Mouse (Mus musculus): ENCODE data around the gene Ap1b1. TPM values are rescaled to one million over a fixed set of nuclear protein-coding genes. Genes with fewer than 3 reads are reported as not detected.
"Not testable (repeated sequence)": the region's sequence is repeated elsewhere in the genome, so short reads cannot be mapped to it uniquely, and the experiment has no call there.

Ap1b1 gene
- total RNA-seq, 4 experiments from 2014 or later: 67.4 to 83.9 (median 73.4) TPM

DNA sequence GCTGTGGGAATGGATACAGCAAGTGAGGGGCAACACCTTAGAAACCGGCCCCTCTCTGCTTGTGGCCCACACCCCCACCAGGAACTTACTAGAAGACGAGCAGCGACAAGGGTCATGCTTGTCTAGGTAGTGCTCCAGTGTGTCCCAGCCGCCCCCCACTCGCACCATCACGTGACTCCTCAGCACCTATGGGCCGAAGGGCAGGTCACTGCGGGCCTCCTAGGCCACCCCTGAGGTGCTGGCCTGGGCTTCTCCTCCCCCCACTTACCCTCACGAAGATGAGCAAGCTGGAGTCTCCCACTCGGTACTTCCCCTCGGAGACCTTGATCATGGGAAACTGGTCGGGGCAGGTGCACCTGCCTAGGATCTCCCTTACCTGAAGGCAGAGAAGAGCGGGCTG lies 75.7 kb downstream of the Ap1b1 start:
- no peak for DNase-seq

DNA sequence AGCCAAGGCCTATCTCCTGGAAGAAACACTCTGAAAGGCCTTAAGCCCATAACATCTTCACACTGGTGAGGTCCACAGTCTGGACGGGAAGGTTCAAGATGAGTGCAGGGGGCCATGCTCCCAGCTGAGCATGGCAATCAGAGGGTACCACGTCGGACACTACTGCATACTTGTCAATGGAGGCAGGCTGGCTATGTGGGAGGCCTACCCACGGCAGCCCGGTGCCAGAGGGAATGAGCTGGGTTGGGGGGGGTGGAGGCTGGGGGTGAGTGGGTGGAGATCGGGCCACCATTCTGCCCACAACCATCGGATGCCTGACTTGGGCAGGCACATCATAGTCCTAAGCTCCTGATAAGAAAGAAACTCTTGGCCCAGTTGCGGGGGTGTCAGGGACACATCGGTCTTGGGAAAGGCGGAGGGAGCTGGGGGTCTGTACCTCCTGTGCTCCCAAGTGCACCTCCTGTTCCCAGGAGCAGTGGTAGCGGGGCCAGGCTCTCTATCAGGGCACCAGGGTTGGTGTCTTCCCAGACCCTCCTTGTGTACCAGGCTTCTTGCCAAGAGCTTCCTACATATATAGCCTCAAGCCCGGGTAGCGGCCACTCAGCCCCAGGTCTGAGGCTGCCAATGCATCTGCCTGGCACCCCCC lies 76.4 kb downstream of the Ap1b1 start:
- no peak for DNase-seq

DNA sequence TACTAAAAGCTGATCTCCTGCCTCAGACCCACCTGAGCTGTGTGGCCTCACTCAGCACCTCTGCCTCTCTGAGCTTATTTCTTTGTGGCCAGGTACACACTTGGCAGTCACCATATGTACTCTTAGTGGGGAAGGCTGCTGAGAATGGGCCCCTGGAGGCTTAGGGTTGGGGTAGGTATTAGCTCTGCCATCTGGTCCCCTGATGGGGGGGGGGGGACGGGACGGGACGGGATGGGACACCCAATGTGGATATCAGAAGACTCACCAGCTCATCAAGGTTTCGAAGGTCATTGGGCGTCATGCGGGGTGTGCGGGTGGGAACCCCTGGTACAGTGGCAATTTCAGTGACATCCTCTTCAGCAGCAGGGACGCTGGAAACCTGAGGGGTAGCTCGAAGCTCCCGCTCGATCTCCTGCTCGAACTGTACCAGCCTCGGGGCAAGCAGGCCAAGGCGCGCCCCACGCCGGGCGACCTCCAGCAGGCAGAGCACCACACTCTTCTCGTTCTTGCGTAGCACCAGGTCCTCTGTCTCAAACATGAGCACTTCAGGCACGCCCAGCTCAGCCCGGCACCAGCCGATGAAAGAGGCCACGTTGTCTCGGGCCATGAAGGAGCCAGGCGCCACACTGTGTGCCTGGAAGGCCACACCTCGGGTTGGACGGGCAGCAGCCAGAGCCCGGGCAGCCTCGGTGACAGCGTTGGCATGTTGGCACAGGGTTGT lies 77.1 kb downstream of the Ap1b1 start:
- no peak for DNase-seq

DNA sequence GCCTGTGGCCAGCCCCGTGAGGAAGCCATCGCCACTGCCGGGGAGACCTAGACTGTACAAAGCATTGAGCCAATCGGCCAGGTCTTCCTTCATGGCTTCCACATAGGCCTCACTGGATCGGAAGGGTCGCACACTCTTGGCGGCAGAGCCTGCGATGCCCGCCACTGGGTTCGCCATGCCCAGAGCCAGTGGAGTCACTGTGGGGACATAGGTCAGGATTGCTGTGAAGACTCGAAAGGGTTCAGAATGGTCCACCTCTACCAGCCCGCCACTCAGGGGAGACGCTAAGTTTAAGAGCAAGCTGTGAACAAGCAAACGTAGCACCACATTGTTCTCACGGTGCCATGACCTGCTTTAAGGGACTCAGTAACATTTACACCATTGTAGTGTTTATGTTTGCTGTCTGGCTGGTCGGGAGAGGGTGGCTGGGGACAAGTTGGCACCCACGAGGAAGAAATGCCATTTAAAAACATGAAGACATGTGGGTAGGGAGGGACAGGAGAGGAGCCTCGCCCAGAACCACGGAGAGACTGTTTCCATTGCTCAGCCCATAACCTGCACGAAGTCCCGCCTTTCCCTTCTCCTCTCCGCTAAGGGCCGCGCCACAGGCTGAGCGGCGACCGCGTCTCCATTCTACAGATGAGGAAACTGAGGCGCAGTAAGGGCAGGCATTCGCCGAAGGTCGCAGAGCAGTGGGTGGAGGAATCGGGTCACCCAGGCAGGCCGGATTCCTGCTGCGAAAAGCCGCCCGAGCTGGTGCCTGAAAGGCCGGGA lies 77.8 kb downstream of the Ap1b1 start:
- DNase-seq: no peak

DNA sequence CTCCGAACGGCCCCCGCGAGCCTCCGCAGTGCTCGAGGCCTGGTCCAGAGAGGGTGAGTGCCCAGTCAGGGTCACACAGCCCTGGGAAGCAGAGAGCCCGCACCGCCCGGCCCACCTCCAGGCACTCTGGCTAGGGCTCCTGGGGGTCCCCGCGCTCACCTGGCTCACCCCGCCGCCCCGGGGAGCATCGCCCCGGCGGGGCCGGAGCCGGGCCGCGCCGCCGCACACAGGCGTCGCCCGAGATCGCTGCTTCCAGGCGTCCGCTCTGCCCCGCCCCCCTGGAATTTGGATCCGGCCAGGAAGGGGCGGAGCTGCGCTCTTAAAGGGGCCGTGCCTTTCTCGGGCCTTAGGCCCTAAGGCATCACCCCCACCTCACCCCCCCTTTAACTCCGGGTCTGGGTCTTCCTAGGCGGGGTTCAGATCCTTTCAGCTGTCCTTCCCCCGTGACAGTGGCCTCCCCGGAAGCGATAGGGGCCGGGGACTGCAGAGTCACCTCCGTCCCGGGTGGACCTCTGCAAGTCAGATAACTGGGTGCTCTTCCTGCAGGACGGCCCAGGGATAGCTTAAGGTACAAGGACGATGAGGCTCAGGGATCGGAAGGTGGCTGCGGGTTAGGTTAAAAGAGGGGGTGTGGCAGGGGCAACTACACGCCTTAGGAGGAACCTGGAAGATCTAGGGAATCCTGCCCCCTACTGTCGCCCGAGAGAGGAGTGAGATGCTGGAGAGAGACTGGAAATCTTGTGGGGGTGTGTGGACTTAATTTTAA lies 78.6 kb downstream of the Ap1b1 start, which contains the start of gene Gas2l1:
Gene Gas2l1 (minus strand): TSS at position 272 of the 766 bp plus-strand sequence.
- peak; percentile 84 for DNase-seq

DNA sequence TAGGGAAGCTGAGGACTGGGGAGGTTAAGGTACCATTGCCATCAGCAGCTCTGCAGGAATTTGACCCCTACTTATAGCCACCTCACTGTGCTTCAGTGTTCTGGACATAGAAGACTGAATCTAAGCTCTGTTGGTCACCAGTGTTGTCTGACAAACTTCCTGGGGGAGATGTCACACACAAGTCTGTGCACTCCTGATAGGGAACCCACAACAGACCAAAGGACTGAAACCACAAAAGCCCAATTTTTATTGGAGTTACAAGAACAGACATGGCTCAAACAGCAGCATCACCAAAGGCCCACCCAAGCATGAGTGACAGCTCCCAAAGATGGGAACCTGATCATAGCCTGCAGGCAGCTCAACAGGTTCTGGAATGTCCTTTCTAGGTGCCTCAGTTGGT lies 80.4 kb downstream of the Ap1b1 start:
- DNase-seq: no peak

DNA sequence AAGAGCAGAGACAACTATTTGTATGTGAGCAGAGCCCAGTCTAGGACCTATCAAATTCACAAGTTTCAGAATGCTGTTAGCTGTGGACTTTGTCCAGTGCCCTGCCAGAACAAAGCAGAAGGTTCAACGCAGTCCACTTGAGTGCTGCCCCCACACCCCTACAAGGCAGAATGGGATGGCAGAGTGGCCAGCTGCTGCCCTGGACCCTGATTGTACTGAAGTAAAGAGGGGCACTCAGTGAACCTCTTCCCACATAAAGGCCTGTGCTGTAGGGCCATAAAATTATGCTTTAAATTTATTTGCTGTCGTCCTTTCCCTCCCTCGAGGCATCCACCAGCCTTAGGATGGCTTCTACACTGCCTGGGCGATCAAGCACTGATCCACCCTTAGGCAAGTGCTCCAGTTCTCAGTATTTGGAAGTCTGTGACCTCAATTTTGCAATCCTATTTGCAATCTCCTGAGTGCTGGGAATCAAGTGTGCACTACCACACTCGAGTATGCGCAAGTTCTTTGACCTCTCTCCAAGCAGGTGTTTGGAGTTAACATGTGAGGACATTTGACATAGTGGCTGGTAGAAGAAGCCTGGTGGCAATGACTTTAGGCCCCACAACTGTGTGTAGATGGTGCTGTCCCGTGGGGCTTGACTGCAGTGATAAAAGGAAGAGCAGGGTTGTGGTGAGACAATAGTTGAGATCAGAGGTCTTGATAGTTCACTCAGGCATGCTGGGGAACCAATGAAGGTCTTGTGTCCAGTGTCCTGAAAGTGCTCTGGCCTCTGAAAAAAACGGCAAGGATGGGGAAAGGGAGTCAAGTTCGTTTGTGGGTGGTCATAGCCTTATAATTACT lies 81.7 kb downstream of the Ap1b1 start:
- no peak for DNase-seq

DNA sequence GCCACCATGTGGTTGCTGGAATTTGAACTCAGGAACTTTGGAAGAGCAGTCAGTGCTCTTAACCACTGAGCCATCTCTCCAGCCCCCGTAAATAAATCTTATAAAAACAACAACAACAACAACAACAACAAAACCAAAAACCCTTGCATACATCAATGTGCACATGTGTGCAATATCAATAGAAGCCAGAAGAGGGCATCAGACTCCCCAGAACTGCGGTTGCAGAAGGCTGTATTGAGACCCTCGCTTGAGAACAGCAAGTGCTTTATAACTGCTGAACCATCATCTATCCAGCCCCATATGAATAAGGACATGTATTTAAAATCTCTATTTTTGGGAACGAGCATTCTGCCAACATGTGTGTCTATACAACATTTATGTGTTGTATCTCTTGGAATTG lies 88.3 kb downstream of the Ap1b1 start:
- DNase-seq: no peak

DNA sequence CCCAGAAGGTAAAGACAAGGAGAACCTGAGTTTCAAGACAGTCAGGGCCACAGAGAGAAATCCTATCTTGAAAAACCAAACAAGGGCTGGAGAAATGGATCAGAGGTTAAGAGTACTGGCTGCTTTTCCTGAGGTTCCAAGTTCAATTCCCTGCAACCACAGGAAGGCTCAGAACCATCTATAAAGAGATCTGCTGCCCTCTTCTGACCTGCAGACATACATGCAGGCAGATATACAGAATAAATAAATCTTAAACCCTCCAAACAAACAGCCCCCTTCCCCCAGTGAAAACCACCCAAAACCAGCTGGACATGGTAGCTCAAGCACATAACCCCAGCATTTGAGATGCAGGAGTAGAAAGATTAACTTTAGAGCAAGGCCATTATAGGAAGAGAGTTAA lies 89.1 kb downstream of the Ap1b1 start:
- DNase-seq: no peak

DNA sequence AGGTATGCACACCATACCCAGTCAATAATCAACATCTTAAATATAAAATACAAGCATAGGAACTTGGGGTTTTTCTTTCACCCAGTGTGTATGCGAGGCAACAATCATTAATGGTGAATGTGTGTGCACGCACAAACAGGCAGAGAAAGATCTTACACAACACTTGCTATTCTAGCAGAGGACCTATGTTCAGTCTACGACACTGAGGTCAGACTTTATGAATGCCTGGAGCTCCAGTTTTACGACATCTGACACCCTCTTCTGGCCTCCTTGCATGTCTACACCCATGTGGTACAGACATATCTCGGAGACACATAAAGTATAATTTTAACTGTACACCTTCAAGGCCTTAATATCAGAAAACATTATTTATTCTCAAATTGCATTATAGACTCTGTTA lies 90.2 kb downstream of the Ap1b1 start:
- DNase-seq: not testable (repeated sequence)

DNA sequence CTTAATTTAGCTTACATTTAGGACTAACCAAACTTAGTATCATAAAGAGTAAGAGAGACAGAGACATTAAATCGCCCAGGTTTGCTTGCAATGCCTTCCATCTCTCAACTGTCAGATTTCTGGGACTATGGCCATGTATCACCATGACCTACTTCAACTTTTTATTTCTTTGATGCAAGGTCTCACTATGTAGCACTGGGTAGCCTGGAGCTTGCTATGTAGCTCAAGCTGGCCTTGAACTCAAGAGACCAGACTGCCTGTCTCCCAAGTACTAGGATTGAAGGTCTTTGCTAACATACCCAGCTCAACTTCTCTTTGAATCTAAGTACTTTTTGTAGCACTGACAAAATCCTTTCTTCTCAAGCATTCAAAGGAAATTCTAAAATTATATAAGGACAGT lies 102.5 kb downstream of the Ap1b1 start:
- DNase-seq: peak; percentile 60

DNA sequence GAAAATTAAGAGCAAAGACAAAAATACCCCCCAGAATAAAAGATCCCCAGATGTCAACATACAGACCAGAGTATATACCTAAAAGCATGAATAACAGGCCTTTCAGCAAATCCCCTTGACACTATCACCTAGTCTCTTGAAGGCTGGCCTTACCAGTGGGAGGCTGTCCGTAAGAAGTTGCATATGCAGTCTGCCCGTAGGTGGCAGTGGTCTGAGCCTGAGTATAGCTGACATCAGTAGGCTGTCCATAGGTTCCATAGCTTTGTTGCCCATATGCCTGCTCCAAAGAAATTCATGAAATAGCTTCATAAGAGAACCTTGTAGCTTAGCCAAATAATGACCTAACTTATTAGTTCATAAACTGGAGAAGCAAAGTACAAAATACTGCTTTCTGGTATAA lies 105.1 kb downstream of the Ap1b1 start:
- DNase-seq: no peak

Small RNAs within 50 kb of the gene (microRNA-seq; reads per million reads assigned to microRNA genes)
- gene Gm47296: 0 reads per million in 2 experiments

Other genes starting within 250 kb of the Ap1b1 start
- under 1 TPM in 3 of 4 experiments, not detected in 1; 0.12 to 0.86 (median 0.14) TPM for gene Cabp7, start 240.0 kb upstream of the Ap1b1 start, total RNA-seq (2022)
- gene Nf2, start 137.3 kb upstream of the Ap1b1 start, total RNA-seq (2022): 100 to 1,000 TPM in 2 of 4 experiments, 10 to 100 TPM in 2; 82.7 to 196 (median 122) TPM
- gene Nipsnap1, start 112.9 kb upstream of the Ap1b1 start, total RNA-seq (2022): 10 to 100 TPM; 32.7 to 66.5 (median 46.1) TPM
- 10 to 100 TPM; 30.8 to 35.1 (median 33.8) TPM for gene Thoc5, start 91.5 kb upstream of the Ap1b1 start, total RNA-seq (2022)
- 1 to 10 TPM; 1.8 to 2.7 (median 2.3) TPM for gene Nefh, start 38.8 kb upstream of the Ap1b1 start, total RNA-seq (2022)
- gene Rasl10a, start 71.3 kb downstream of the Ap1b1 start, total RNA-seq (2022): under 1 TPM; 0.42 to 0.95 (median 0.59) TPM
- gene Gas2l1, start 78.5 kb downstream of the Ap1b1 start, total RNA-seq (2022): 10 to 100 TPM; 39.6 to 61.2 (median 53.6) TPM
- 10 to 100 TPM; 19.8 to 31.3 (median 24.4) TPM for gene Rhbdd3, start 112.1 kb downstream of the Ap1b1 start, total RNA-seq (2022)
- 100 to 1,000 TPM; 207 to 451 (median 331) TPM for gene Ewsr1, start 112.4 kb downstream of the Ap1b1 start, total RNA-seq (2022)
- 1 to 10 TPM; 3.7 to 6.6 (median 3.9) TPM for gene Emid1, start 165.4 kb downstream of the Ap1b1 start, total RNA-seq (2022)